Mouse (Mus musculus): Measurements from ENCODE around the gene Cmpk1. TPM values are rescaled to one million over a fixed set of nuclear protein-coding genes. Genes with fewer than 3 reads are reported as not detected.

Cmpk1 gene
- polyA plus RNA-seq, 1 experiment: 26.3 TPM

GRCm38 (mm10) chr4:114959533-114959932, 27.5 kb downstream of the Cmpk1 start:
- H3K27ac ChIP-seq (ENCODE audit: insufficient read depth, low read depth, low read length): no peak overlapping the region
- no peaks in the 10 kb centered on the region for H3K27me3 ChIP-seq (replicated peaks; ENCODE audit: control insufficient read depth, insufficient read depth, low read length)
- H3K36me3 ChIP-seq (ENCODE audit: control insufficient read depth, insufficient read depth, low read length): peaks cover 6% of the 10 kb centered on the region
- WGBS: 86% methylated on average over 2 of the region's 2 CpGs
- DNase-seq: no peak
- H3K4me3 ChIP-seq (ENCODE audit: insufficient read depth, low read depth, low read length): no peak overlapping the region
- no peak for TF ChIP-seq CTCF (conservative IDR thresholded peaks at IDR 0.05; ENCODE audit: insufficient read depth, insufficient read length, low read depth, low read length)
- TF ChIP-seq POLR2A (IDR thresholded peaks at IDR 0.05; ENCODE audit: low read depth, low read length): no peak
- H3K4me1 ChIP-seq (ENCODE audit: control insufficient read depth, insufficient read depth, low read length): no peaks in the 10 kb centered on the region

- peaks cover 6% of the 10 kb centered on the region for H3K36me3 ChIP-seq (ENCODE audit: control insufficient read depth, insufficient read depth, low read length)
- 94% methylated on average over 4 of the region's 4 CpGs for WGBS
- H3K4me1 ChIP-seq (ENCODE audit: control insufficient read depth, insufficient read depth, low read length): no peaks in the 10 kb centered on the region
- H3K27me3 ChIP-seq (replicated peaks; ENCODE audit: control insufficient read depth, insufficient read depth, low read length): no peaks in the 10 kb centered on the region
- DNase-seq: no peak
- no peak overlapping the region for H3K4me3 ChIP-seq (ENCODE audit: insufficient read depth, low read depth, low read length)
- H3K27ac ChIP-seq (ENCODE audit: insufficient read depth, low read depth, low read length): no peak overlapping the region
- no peak for TF ChIP-seq POLR2A (IDR thresholded peaks at IDR 0.05; ENCODE audit: low read depth, low read length)
- no peak for TF ChIP-seq CTCF (conservative IDR thresholded peaks at IDR 0.05; ENCODE audit: insufficient read depth, insufficient read length, low read depth, low read length)
Observed at GRCm38 (mm10) chr4:114958786-114959185, 28.3 kb downstream of the Cmpk1 start.

GRCm38 (mm10) chr4:114958231-114958630, 28.8 kb downstream of the Cmpk1 start:
- no peak overlapping the region for H3K27ac ChIP-seq (ENCODE audit: insufficient read depth, low read depth, low read length)
- H3K4me3 ChIP-seq (ENCODE audit: insufficient read depth, low read depth, low read length): no peak overlapping the region
- H3K27me3 ChIP-seq (replicated peaks; ENCODE audit: control insufficient read depth, insufficient read depth, low read length): no peaks in the 10 kb centered on the region
- WGBS: 76% methylated on average over 2 of the region's 2 CpGs
- H3K36me3 ChIP-seq (ENCODE audit: control insufficient read depth, insufficient read depth, low read length): peaks cover 6% of the 10 kb centered on the region
- no peaks in the 10 kb centered on the region for H3K4me1 ChIP-seq (ENCODE audit: control insufficient read depth, insufficient read depth, low read length)
- TF ChIP-seq CTCF (conservative IDR thresholded peaks at IDR 0.05; ENCODE audit: insufficient read depth, insufficient read length, low read depth, low read length): no peak
- TF ChIP-seq POLR2A (IDR thresholded peaks at IDR 0.05; ENCODE audit: low read depth, low read length): no peak
- no peak for DNase-seq

GRCm38 (mm10) chr4:114957403-114957802, 29.6 kb downstream of the Cmpk1 start:
- TF ChIP-seq POLR2A (IDR thresholded peaks at IDR 0.05; ENCODE audit: low read depth, low read length) (no peak), CTCF (conservative IDR thresholded peaks at IDR 0.05; ENCODE audit: insufficient read depth, insufficient read length, low read depth, low read length) (no peak)

GRCm38 (mm10) chr4:114953172-114953571, 33.9 kb downstream of the Cmpk1 start:
- Histone ChIP-seq H3K36me3 (ENCODE audit: control insufficient read depth, insufficient read depth, low read length) (no peaks in the 10 kb centered on the region), H3K27ac (ENCODE audit: insufficient read depth, low read depth, low read length) (no peak overlapping the region), H3K4me1 (ENCODE audit: control insufficient read depth, insufficient read depth, low read length) (no peaks in the 10 kb centered on the region), H3K27me3 (replicated peaks; ENCODE audit: control insufficient read depth, insufficient read depth, low read length) (no peaks in the 10 kb centered on the region), H3K4me3 (ENCODE audit: insufficient read depth, low read depth, low read length) (no peak overlapping the region)
- WGBS: 78% methylated on average over 3 of the region's 3 CpGs
- no peak for DNase-seq
- TF ChIP-seq POLR2A (IDR thresholded peaks at IDR 0.05; ENCODE audit: low read depth, low read length) (no peak), CTCF (conservative IDR thresholded peaks at IDR 0.05; ENCODE audit: insufficient read depth, insufficient read length, low read depth, low read length) (no peak)

More at GRCm38 (mm10) chr4:114957403-114957802, 29.6 kb downstream of the Cmpk1 start:
- peaks cover 4% of the 10 kb centered on the region; the same call in 1 of the 2 replicates for H3K36me3 ChIP-seq (ENCODE audit: control insufficient read depth, insufficient read depth, low read length)
- peak; percentile 51 for DNase-seq
- no peak overlapping the region for H3K27ac ChIP-seq (ENCODE audit: insufficient read depth, low read depth, low read length)
- H3K27me3 ChIP-seq (replicated peaks; ENCODE audit: control insufficient read depth, insufficient read depth, low read length): no peaks in the 10 kb centered on the region
- H3K4me3 ChIP-seq (ENCODE audit: insufficient read depth, low read depth, low read length): no peak overlapping the region
- no peaks in the 10 kb centered on the region for H3K4me1 ChIP-seq (ENCODE audit: control insufficient read depth, insufficient read depth, low read length)

GRCm38 (mm10) chr4:114947852-114948481, 39.1 kb downstream of the Cmpk1 start:
- no peak for TF ChIP-seq CTCF (conservative IDR thresholded peaks at IDR 0.05; ENCODE audit: insufficient read depth, insufficient read length, low read depth, low read length)
- no peak for TF ChIP-seq POLR2A (IDR thresholded peaks at IDR 0.05; ENCODE audit: low read depth, low read length)
- H3K4me3 ChIP-seq (ENCODE audit: insufficient read depth, low read depth, low read length): no peak overlapping the region
- H3K36me3 ChIP-seq (ENCODE audit: control insufficient read depth, insufficient read depth, low read length): no peaks in the 10 kb centered on the region
- DNase-seq: no peak
- no peaks in the 10 kb centered on the region for H3K27me3 ChIP-seq (replicated peaks; ENCODE audit: control insufficient read depth, insufficient read depth, low read length)
- no peak overlapping the region for H3K27ac ChIP-seq (ENCODE audit: insufficient read depth, low read depth, low read length)
- WGBS: 61% methylated on average over 7 of the region's 7 CpGs
- H3K4me1 ChIP-seq (ENCODE audit: control insufficient read depth, insufficient read depth, low read length): no peaks in the 10 kb centered on the region

GRCm38 (mm10) chr4:114947395-114947794, 39.6 kb downstream of the Cmpk1 start:
- TF ChIP-seq CTCF (conservative IDR thresholded peaks at IDR 0.05; ENCODE audit: insufficient read depth, insufficient read length, low read depth, low read length): peak; percentile 97
- TF ChIP-seq POLR2A (IDR thresholded peaks at IDR 0.05; ENCODE audit: low read depth, low read length): no peak
- peak; percentile 78 for DNase-seq
- H3K4me3 ChIP-seq (ENCODE audit: insufficient read depth, low read depth, low read length): no peak overlapping the region
- H3K36me3 ChIP-seq (ENCODE audit: control insufficient read depth, insufficient read depth, low read length): no peaks in the 10 kb centered on the region
- no peak overlapping the region for H3K27ac ChIP-seq (ENCODE audit: insufficient read depth, low read depth, low read length)
- WGBS: 22% methylated on average over 6 of the region's 6 CpGs
- H3K27me3 ChIP-seq (replicated peaks; ENCODE audit: control insufficient read depth, insufficient read depth, low read length): no peaks in the 10 kb centered on the region
- no peaks in the 10 kb centered on the region for H3K4me1 ChIP-seq (ENCODE audit: control insufficient read depth, insufficient read depth, low read length)

Data from kidney, adult 2 months (tissue).